Mouse (Mus musculus): ENCODE results near the gene Sp9.

Gene Sp9

DNA sequence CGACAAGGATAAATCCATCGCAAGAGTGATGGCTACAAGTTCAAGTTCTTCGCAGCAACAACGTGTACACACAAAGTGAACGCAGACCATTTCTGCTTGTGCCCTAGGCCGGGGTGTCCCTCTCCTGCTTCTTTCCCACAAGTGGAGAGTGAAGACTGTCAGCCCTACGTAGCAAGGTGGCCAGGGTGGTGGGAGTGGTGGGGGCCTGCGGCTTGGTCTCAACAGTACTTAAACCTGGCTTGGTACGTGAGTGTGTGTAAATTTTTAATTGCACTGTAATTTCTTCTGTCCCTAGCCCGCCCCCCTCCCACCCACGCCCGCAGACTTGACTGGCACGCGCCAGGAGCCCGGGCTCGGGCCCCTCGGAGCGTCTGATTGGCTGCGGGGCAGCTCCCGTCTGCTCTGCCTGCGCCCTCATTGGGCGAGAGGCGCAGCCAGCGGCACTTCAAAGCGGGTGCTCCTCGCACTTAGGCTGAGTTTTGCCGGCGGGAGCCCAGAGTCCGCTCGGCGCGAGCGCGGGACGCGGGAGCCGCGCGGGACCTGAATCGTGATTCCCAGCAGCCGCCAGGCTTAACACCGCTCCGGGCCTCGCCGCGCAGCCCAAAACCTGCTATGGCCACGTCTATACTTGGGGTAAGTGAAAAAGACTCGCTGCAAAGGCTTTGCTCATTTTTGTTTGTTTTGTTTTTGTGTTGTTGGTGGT, at the start of gene Sp9:
TSS of gene Sp9 (plus strand) at position 467 of the 703 bp plus-strand sequence.
- DNase-seq (ENCODE audit: low spot score in 2 of 2): peak in 1 of 2 experiments; percentile 23

DNA sequence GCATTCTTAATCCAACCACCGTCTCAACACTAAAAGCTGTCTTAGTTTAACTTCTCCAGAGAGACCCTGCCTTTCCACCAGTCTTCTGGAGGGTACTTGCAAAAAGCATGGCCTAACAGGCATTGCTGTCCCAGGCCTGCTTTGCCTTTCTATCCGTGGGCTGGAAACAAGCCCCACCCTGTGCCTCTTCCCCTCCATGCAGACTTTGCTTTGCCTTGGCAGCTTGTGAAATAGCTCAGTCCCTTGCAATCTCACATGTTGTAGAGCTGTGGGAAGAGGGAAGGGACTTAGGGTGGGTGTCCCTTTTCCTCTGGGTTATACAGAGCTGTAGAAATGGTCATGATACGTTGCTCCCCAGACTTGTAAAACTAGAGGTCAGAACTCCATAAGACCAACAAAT, 40.6 kb upstream of the Sp9 start:
- DNase-seq (ENCODE audit: low spot score in 2 of 2): no peak

DNA sequence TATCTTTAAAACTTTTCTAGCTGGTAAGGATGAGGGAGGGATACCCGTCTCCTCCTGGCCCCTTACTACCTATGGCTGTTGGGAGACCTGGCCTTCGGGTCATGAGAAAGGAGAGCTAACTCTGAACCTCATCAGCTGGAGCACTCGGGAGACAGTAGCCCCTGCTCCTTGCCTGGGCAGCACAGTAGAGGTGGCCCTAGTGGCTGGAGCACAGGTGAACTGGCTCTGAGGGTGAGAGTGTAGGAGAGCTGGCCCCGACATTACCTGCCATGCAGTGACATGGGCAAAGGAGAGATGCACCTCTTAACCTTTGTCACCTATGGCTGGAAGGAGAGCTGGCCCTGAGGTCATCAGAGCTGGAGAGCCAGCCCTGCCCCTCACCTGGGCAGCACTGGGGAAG, 30.4 kb upstream of the Sp9 start:
- no peak for DNase-seq (ENCODE audit: low spot score in 2 of 2)

DNA sequence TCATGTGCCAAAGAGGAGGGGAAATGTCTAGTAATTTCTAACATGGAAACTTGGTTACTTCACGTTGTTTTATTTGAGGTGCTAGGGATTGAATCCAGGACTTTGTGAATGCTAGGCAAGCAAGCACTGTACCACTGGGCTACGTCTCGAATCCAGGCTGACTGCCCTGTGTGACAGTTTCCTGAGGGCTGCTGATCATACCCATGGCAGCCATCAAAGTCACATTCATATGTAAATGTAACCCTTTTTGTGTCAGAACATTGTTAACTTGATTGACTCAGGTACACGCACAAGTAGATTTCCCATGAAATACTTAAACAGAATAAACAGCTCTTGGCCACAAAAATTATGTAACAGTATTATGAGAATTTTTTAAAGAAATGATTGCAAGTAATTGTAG, 23.0 kb upstream of the Sp9 start:
- DNase-seq (ENCODE audit: low spot score in 2 of 2): no peak

DNA sequence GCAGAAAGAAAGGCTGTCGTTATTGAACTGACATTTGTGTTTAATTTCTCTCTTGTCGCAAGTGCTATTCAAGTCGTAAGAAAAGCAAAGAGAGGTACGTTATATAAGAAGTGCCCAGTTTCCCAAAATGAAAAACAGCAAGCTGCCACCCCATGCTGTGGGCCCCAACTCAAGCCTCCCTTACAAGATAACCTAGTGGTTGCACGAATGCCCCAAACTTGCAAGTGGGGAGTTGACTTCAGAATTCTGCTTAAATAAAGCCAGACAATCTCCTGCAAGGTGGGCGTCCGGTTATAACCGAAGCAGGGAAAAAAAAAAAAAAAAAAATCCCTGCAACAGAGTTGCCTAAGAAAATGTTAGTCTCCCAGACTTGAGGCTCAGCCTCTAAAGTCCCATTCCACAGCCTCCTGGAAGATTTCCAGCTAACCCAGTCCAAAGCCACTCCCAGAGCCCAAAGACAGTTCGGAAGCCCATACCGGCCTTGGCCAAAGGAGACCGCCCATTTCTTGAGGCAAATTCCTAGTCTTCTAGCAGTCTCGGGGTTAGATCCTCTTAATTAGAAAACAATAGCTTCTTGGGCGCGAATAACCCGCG, 8.5 kb upstream of the Sp9 start:
- peak in 1 of 2 experiments; percentile 17 for DNase-seq (ENCODE audit: low spot score in 2 of 2)

DNA sequence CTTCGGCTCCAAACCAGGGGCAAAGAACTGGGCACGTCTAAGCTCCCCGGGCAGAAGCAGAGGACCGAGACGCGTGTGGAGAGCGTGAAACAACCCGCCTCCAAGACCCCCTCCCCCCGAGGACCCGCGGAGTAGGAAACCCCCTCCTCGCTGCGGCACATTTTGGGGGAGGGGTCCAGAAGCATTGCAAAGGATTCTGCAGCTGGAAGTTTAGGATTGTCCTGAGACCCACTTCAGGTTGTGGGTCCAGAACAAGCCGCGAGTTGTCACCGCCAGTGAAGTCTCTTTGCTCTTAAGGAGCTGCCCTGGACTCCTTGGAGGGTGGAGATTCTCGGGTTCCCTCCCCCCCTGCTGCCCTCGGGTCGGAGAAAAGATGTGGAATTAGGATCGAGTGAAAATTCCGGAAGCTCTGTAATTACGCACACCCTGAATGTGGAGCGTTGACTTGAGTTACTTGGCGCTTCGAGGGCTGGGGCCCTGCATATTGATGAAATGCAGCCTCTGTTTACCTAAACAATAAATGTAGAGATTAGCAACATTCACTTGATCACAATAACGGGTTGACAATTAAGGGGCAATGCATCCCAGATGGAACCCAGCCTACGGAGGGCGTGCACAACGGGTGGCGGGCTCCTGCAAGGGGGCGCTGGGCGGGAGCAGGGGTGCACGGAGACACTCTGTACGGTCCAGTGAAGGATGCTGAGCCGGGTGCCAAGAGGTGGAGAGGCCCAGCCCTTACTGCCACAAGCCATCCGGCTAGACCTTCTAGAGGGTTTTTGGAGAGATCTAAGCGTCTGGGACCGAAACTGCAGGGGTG, 7.7 kb upstream of the Sp9 start:
- no peak for DNase-seq (ENCODE audit: low spot score in 2 of 2)

DNA sequence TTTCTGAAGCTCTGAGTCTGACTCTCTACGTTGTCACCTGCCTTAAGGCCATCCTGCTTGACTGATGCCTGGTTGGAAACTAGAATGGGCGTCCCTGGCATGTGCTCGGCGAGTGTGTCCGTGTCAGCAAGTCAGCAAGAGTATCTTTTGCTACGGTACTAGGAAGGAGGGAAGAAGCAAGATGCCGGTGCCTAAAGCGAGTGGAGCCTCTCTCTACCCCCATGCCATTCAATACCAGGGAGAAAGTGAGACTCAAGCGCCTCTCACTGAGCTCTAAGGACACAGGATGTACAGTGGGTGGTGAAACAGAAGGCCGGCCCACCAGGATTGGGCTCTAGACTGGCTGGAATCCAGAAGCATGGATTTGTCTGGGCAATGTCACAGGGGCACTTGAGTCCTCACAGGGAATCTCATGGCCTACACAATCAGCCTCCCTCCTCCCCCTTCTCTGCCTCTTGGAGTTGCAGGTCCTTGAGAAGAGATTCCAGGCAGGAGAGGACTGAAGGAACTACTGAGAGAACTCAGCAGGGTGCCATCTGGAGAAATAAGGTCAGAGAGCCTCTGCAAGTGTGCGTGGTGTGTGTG, 7.0 kb upstream of the Sp9 start:
- DNase-seq (ENCODE audit: low spot score in 2 of 2): no peak

DNA sequence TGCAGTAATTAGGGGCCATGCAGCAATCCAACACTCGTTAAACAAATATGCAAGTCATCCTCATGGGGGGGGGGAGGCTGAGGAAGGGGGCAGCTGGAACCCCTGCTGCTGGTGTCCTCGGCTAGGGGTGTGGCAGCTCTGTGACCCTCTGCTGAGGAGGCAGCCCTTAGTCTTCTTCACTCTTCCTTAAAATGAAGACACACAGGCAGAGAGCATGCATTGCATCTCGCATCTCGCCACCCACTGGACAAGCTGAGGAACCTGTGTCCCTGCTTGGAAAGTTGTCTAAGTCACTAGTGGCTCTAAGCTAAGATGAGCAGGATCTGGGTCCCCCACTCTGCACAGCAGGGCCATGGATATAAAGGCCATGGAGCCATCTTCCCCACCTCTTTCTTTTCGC, 5.7 kb upstream of the Sp9 start:
- DNase-seq (ENCODE audit: low spot score in 2 of 2): no peak

DNA sequence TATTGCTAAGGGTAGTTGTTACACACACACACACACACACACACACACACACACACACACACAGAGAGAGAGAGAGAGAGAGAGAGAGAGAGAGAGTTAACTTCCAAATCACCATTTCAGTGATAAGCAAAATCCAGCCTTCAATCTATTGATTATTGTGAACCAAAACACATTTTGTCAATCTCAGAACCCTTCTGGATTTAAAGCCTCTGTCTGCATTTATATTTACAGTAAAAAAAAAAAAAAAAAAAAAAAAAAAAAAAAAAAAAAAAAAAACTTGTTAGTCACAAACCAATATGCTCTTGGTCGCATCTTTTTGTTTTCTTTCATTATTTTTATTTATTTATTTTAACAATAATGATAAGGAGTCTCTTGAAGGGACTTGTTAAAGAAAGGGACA, 5.1 kb upstream of the Sp9 start:
- DNase-seq (ENCODE audit: low spot score in 2 of 2): no peak

DNA sequence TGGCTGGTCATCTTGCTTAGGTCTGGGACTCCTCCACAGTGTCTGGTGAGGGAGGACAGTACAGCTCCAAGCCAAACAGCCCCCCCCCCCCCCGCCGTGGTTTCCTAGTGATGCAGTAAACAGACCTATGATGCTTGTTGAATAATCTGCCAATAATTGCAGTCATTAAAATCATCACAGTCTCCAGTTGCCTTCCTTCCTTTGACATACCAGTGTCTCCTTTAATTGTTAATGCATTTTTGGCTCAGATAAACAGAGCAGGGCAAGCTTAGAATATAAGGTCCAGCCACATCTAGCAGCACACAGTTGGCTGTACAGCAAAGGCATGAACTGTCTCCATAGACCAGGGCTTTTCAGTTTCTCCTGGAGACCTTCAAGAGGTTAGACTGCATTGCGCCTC, 4.5 kb upstream of the Sp9 start:
- DNase-seq (ENCODE audit: low spot score in 2 of 2): no peak

DNA sequence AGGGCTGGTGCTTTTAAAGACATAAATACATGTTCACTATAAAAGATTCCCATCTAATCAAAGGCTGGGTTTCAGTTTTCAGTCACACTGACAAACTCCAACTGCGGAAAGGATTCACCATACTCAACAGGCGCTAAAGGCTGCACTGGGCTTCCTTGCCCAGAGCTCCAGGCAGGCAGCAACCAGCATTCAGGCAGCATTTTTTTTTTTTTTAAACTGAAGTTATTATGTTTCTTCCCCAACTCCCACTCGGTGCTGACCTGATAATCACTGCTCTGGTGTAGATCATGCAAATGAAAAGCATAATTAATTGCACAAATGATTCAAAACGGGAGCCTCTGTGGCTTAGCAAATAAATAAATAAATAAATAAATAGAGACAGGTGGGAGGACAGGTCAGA, 3.9 kb upstream of the Sp9 start:
- DNase-seq (ENCODE audit: low spot score in 2 of 2): no peak

DNA sequence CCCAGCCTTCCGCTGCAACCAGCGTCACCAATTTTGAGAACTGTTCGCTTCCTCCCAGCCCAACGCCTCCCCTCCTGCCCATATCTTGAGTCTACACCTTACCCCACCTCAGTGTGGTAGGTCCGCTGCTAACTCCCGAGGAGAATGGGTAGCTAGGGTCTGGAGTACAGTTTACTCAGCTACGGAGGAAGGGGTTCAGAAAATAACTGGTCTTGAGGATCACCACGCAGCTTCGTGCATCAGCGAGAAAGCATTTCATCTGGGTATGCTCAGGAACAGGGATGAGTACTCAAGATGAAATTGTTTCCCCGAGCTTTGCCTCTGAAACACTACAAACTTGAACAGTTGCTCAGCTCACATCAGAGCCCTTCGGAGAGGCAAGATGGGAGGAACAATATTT, 3.4 kb upstream of the Sp9 start:
- DNase-seq (ENCODE audit: low spot score in 2 of 2): no peak

DNA sequence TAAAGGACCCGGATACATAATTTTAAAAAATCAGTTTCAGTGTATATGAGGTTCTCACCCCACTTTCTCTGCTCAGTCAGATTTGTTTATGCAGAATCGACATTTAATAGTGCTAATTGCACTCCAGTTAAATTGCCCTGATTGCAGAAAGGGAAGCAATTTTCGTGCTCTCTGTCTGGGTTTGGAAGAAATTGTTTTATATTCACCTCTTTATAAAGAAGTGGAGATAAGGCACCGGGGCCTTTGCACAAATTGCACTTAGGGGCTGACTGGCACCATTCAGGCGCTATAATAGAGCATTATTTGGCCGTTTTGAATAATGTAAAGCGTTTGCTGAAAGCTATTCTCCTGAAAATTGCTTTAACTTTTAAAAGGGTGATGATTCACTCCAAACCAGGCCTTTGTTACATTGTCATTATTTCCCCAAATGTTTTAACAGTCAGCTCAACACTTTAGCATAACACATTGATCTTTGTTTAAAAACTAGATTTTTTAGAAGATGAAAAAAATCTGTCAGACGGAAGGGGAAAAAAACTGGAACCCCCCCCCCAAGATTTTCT, 2.8 kb upstream of the Sp9 start:
- no peak for DNase-seq (ENCODE audit: low spot score in 2 of 2)

DNA sequence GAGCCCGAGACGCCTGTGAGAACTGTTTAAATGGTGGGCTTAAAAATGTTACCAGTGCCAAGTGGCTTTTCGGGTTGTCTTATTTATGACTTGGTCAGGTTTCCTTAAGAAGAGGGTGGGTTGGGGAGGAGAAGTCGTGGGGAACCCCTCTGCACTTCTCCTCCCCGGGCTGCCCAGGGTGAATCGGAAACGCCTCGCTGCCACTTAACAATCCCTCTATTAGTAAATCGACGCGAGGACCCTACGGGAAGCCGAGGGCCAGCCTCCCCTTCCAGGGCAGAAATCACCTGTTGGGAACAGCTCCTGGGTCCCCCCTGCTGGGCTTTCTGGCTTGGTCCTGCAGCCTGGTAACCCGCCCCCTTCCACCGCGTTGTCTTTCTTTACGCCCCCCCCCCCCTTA, 2.1 kb upstream of the Sp9 start:
- DNase-seq (ENCODE audit: low spot score in 2 of 2): no peak

DNA sequence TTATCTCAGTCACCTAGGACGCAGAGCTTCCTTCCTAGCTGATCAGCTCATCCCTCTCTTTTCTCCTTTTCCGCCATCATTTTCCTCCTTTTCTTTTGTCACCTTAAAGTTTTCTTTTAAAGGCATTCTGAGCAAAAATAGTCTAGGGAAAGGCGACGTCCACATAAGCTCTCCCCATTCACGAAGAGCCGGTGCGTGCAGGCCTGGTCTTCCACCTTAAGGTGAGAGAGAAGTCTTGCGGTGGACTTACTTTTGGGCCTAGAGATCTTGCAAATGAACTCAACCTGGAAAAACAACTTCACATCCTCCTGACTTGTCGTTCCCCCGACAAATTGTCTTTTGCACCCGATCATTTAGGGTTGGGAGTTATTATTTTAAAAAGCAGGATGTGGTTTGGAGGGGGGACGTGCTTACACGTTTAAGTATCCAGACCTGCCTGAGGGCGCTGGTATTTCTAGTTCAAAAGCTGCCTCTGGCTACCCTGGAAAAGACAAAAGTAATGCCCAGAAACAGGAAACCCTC, 1.6 kb upstream of the Sp9 start:
- DNase-seq (ENCODE audit: low spot score in 2 of 2): no peak

DNA sequence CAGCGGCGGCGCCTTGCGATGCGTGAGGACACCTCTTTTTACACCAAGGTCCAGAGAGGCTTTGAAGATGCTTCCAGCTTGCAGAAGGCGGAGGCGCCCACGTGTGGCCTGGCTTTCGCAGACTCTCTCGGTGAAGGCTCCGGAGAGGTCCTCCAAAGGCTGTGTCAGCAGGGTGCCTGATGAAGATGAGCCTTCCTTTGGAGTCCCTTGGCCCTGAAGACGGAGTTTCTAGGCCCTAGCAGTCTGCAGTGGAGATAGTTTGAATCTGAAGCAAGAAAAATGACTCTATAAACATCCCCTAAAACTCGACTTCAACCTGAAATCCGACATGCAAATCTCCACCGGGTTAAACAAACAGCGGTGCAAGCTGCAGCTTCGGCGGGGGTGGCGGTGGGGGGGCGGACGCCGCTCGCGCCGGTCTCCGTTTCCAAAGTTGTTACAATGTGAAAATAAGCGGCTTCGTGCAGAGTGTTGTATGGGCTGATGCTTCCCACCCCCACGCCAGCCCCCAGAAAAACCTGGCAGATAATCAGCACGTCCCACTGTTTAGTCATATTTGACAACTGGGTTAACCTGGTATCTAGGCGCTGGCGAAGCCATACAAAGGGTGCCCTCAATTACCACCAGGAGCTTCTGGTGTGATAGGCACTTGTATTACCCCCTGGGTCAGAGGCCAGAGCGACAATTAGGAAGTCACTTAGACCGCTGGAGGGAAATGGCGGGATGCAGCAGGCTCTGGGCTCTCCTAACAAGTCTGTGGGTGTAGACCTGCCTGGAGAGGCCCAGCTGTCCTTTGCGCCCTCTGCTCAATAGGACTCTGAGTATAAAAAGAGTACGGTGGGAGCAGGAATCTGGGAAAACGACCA, 899 bp upstream of the Sp9 start:
- peak in 1 of 2 experiments; percentile 11 for DNase-seq (ENCODE audit: low spot score in 2 of 2)

DNA sequence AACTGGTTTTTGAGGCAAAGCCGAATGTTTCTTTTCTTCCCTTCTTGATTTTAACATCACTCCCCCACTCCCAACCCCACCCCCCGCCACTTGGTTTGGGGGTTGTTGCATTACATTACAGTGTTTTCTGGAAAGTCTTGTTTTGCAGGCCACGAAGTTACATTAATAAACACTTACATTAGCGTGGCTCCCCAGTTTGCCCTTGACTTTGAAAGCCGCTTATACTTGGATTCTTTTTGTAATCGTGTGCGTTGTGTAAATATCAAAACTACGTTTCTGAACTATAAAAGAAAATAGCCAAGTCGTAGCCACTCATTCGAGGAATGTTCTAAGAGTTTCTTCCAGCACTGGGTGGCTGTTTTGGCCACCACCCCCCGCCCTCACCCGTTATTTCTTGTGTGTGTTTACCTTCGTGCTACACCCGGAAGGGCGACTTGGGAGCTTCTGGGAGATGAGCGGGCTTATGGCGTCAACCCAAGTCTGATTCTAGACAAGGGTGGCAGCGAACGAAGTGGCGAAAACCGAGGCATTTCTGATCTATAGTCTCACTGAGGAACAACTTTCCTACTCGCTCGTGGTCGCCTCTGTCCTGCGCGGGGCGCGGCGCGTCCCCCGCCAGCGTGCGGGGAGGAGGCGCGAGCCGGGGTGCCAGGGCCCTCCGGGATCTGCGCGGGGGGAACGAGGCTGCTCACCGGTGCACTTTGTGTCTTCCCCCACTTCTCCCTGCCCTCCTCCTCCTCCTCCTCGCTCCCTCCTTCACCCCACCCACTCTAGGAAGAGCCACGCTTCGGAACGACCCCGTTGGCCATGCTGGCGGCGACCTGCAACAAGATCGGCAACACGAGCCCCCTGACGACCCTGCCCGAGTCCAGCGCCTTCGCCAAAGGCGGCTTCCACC, 875 bp downstream of the Sp9 start:
- DNase-seq (ENCODE audit: low spot score in 2 of 2): peak in 1 of 2 experiments; percentile 24

DNA sequence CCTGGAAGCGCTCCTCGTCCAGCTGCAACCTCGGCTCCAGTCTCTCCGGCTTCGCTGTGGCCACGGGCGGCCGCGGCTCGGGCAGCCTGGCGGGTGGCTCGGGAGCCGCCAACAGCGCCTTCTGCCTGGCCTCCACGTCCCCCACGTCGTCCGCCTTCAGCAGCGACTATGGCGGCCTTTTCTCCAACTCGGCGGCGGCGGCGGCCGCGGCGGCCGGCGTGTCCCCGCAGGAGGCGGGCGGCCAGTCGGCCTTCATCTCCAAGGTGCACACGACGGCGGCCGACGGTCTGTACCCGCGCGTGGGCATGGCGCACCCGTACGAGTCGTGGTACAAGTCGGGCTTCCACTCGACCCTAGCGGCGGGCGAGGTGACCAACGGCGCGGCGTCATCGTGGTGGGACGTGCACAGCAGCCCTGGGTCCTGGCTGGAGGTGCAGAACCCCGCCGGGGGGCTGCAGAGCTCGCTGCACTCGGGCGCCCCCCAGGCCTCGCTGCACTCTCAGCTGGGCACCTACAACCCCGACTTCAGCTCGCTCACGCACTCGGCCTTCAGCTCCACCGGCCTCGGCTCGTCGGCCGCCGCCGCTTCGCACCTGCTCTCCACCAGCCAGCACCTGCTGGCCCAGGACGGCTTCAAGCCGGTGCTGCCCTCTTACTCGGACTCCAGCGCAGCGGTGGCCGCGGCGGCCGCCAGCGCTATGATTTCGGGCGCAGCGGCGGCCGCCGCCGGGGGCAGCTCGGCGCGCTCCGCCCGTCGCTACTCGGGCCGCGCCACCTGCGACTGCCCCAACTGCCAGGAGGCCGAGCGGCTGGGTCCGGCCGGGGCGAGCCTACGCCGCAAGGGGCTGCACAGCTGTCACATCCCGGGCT, 1.8 kb downstream of the Sp9 start:
- DNase-seq (ENCODE audit: low spot score in 2 of 2): no peak

All from heart, adult 9 months (tissue).